Mouse (Mus musculus): ENCODE data around the gene Tex33. TPM values are rescaled to one million over a fixed set of nuclear protein-coding genes. Genes with fewer than 3 reads are reported as not detected.

Tex33 gene
- not detected in 2 replicates for polyA plus RNA-seq (2015; fragmentation: Nextera tagmentation; extraction: Ambion mirVana)

DNA sequence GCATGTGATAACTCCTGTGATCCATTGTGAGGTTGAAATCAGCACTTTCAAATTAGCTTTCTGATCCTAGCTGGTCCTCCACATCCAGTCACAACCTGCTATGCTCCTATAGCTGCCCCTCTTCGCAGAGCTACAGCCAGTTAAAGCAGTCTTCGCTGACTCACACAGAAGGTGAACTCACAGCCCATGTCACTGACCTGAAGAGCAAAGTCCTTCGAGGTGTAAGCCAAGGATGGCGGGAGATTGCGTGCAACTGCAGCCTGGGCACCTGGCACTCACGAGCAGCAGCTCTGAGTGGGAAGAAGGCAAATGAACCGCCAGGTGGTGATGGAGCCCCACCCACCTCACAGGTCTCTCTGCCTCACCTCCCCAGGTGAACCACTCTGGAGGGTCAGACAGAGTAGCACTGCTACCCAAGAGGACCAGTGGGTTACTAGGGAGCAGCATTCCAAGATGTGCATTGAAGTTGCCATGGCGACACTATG is at the start of gene Tex33:
TSS of gene Tex33 (minus strand) at position 435 of the 485 bp plus-strand sequence.
- no peaks in the 10 kb centered on the region for H3K27me3 ChIP-seq
- peaks cover 6% of the 10 kb centered on the region for H3K36me3 ChIP-seq
- H3K9me3 ChIP-seq (replicated peaks): no peaks in the 10 kb centered on the region
- H3K4me1 ChIP-seq (replicated peaks): 0 out of 2 replicates have a peak, but pooled peaks cover 7% of the 10 kb centered on the region
- no peak within 1 kb of the TSS for H3K9ac ChIP-seq
- H3K27ac ChIP-seq: no peak within 1 kb of the TSS
- no peak within 1 kb of the TSS for H3K4me2 ChIP-seq
- no peak within 1 kb of the TSS for H3K4me3 ChIP-seq (replicated peaks)
- DNase-seq (no peak), ATAC-seq (ENCODE audit: low read depth) (no peak)
- WGBS (ENCODE audit: insufficient replicate concordance): 61% methylated on average over 8 of the region's 8 CpGs

DNA sequence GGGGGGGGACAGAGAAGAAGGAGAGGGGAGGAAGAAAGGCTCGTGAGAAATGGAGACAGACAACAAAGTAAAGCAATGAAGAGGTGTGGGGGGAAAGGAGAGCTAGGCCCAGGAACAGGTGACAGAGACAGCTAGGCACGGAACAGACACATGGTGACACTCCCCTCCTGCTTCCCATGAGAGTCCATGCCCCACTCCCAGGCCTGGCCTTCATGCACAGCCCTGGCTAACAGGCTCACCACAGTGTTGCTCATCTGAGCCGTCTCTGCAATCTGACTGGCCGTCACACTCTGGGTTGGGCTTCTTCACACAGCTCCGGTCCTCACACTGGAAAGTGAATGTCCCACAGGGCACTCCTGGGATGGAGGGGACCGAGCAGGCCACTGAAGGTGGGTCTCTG is 48.1 kb upstream of the Tex33 start:
- H3K4me2 ChIP-seq: no peak overlapping the region
- peaks cover 3% of the 10 kb centered on the region; the same call in 1 of the 2 replicates for H3K27me3 ChIP-seq
- no peak overlapping the region for H3K9ac ChIP-seq
- peaks cover 6% of the 10 kb centered on the region; the same call in 1 of the 2 replicates for H3K36me3 ChIP-seq
- no peak overlapping the region for H3K4me3 ChIP-seq (replicated peaks)
- H3K4me1 ChIP-seq (replicated peaks): peaks cover 13% of the 10 kb centered on the region
- no peak for DNase-seq
- no peaks in the 10 kb centered on the region for H3K9me3 ChIP-seq (replicated peaks)
- WGBS (ENCODE audit: insufficient replicate concordance): 46% methylated on average over 6 of the region's 6 CpGs
- ATAC-seq (ENCODE audit: low read depth): no peak
- H3K27ac ChIP-seq: no peak overlapping the region

- Histone ChIP-seq H3K27me3 (peaks cover 18% of the 10 kb centered on the region), H3K4me1 (replicated peaks) (peaks cover 14% of the 10 kb centered on the region), H3K27ac (no peak overlapping the region), H3K9me3 (replicated peaks) (no peaks in the 10 kb centered on the region), H3K4me3 (replicated peaks) (no peak overlapping the region), H3K4me2 (no peak overlapping the region), H3K36me3 (peaks cover 6% of the 10 kb centered on the region; the same call in 1 of the 2 replicates), H3K9ac (no peak overlapping the region)
- 76% methylated on average over 19 of the region's 19 CpGs for WGBS (ENCODE audit: insufficient replicate concordance)
- ATAC-seq (ENCODE audit: low read depth) (no peak), DNase-seq (no peak)
These were observed 46.5 kb upstream of the Tex33 start for GRCm38 (mm10) chr15:78442231-78442630.

DNA sequence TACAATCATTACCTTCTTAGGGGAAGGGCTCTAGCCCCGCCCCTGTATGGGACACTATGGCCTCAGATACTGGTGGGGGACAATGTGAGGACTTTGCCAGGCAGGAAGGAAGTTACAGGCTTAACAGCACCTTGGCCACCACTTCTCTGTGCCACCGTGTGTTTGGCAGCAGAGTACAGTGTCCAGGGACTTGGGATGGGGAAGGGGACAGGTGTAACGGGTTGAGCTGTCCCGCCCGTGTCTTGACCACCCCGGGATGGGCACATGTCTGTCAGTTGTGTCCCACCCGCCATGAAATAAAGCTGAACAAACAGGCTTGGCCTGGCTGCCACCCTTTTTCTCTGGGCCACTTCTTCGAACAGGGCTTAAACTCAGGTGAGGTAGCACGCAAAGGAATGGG is 43.3 kb upstream of the Tex33 start:
- peaks cover 44% of the 10 kb centered on the region for H3K27me3 ChIP-seq
- H3K36me3 ChIP-seq: peaks cover 6% of the 10 kb centered on the region; the same call in 1 of the 2 replicates
- H3K4me3 ChIP-seq (replicated peaks): no peak overlapping the region
- DNase-seq: no peak
- no peak overlapping the region for H3K9ac ChIP-seq
- peaks cover 26% of the 10 kb centered on the region for H3K4me1 ChIP-seq (replicated peaks)
- H3K27ac ChIP-seq: no peak overlapping the region
- H3K4me2 ChIP-seq: no peak overlapping the region
- WGBS (ENCODE audit: insufficient replicate concordance): 56% methylated on average over 9 of the region's 9 CpGs
- no peaks in the 10 kb centered on the region for H3K9me3 ChIP-seq (replicated peaks)
- ATAC-seq (ENCODE audit: low read depth): no peak

DNA sequence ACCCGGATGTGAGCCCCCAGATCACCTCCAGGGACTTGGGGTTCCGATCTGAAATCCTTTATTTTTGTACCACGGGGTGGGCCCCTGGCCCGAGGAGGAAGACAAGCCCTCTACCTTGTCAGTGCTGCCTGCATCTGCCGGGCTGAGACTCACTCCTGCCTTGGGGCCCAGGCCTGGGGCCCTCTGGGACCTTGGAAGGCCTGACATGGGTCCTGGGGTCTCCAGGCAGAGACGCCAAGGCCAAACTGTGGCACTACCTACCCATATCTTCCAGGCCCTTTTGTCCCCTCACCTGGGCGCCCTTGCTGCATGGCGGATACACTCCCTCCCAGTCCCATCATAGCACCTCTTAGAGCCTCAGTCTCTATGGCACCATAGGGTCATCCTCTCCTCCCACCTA is 42.8 kb upstream of the Tex33 start:
- H3K4me2 ChIP-seq: no peak overlapping the region
- H3K36me3 ChIP-seq: peaks cover 6% of the 10 kb centered on the region; the same call in 1 of the 2 replicates
- H3K4me3 ChIP-seq (replicated peaks): no peak overlapping the region
- no peaks in the 10 kb centered on the region for H3K9me3 ChIP-seq (replicated peaks)
- no peak overlapping the region for H3K9ac ChIP-seq
- WGBS (ENCODE audit: insufficient replicate concordance): 55% methylated on average over 8 of the region's 8 CpGs
- ATAC-seq (ENCODE audit: low read depth) (no peak), DNase-seq (no peak)
- no peak overlapping the region for H3K27ac ChIP-seq
- H3K27me3 ChIP-seq: peaks cover 45% of the 10 kb centered on the region
- H3K4me1 ChIP-seq (replicated peaks): peaks cover 26% of the 10 kb centered on the region

- peaks cover 6% of the 10 kb centered on the region; the same call in 1 of the 2 replicates for H3K36me3 ChIP-seq
- H3K4me1 ChIP-seq (replicated peaks): peaks cover 26% of the 10 kb centered on the region
- no peaks in the 10 kb centered on the region for H3K9me3 ChIP-seq (replicated peaks)
- peaks cover 42% of the 10 kb centered on the region for H3K27me3 ChIP-seq
- no peak for ATAC-seq (ENCODE audit: low read depth)
- WGBS (ENCODE audit: insufficient replicate concordance): 50% methylated on average over 4 of the region's 4 CpGs
- H3K4me3 ChIP-seq (replicated peaks): no peak overlapping the region
- H3K4me2 ChIP-seq: no peak overlapping the region
- H3K27ac ChIP-seq: no peak overlapping the region; the same call in 1 of the 2 replicates
- H3K9ac ChIP-seq: no peak overlapping the region
- DNase-seq: no peak
These were observed 42.3 kb upstream of the Tex33 start for GRCm38 (mm10) chr15:78438018-78438394.

DNA sequence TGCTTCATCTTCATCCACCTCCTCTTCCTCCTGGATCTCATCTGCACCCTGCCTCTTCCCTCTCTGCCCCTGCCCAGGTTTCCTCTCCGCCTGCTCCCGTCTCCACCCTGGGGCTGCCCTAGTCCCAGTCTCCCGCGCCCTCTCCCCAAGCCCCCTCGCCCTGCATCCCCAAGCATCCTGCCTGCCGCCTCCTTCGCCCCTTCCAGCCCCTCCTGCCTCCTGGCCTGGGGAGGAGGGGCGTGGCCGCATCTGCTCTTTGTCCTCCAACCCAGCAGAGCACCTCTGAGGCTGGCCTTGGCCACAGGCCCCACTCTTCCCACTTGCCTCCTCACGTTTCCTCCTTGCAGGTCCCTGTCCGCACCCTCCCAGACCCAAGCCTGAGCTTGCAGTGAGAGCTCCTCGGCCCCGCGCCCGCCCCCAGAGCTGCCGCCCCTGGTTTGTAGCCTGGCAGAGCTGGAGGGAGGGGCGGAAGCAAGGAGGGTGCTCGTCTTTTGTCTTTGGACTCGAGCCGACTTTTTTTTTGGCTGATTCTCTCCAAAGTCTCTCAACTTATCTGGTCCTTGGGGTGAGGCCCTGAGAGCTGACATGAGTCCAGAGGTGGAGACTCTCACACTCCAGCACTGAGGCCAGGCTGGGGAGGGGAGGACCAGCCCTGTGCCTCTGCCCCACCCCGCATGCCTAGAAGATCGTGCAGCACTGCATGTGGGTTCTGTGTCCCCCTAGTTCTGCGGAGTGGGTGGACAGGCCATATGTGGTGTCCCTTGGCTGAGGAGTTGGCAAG is 41.7 kb upstream of the Tex33 start:
- H3K4me1 ChIP-seq (replicated peaks): peaks cover 26% of the 10 kb centered on the region
- H3K4me3 ChIP-seq (replicated peaks): no peak overlapping the region
- H3K27me3 ChIP-seq: peaks cover 42% of the 10 kb centered on the region
- peaks cover 6% of the 10 kb centered on the region; the same call in 1 of the 2 replicates for H3K36me3 ChIP-seq
- DNase-seq: no peak
- H3K4me2 ChIP-seq: peak overlapping the region; percentile 54
- WGBS (ENCODE audit: insufficient replicate concordance): 43% methylated on average over 23 of the region's 23 CpGs
- no peaks in the 10 kb centered on the region for H3K9me3 ChIP-seq (replicated peaks)
- H3K9ac ChIP-seq: no peak overlapping the region
- ATAC-seq (ENCODE audit: low read depth): no peak; the same call in 1 of the 2 replicates
- H3K27ac ChIP-seq: peak overlapping the region; percentile 59

- Histone ChIP-seq H3K36me3 (no peaks in the 10 kb centered on the region), H3K9me3 (replicated peaks) (no peaks in the 10 kb centered on the region), H3K4me3 (replicated peaks) (no peak overlapping the region; the same call in 1 of the 2 replicates), H3K27me3 (peaks cover 42% of the 10 kb centered on the region), H3K9ac (no peak overlapping the region), H3K27ac (no peak overlapping the region), H3K4me1 (replicated peaks) (peaks cover 31% of the 10 kb centered on the region), H3K4me2 (peak overlapping the region; percentile 54)
- DNase-seq (no peak), ATAC-seq (ENCODE audit: low read depth) (peak; percentile 32)
- 23% methylated on average over 32 of the region's 32 CpGs for WGBS (ENCODE audit: insufficient replicate concordance)
These were observed 40.9 kb upstream of the Tex33 start for GRCm38 (mm10) chr15:78436380-78437192.

DNA sequence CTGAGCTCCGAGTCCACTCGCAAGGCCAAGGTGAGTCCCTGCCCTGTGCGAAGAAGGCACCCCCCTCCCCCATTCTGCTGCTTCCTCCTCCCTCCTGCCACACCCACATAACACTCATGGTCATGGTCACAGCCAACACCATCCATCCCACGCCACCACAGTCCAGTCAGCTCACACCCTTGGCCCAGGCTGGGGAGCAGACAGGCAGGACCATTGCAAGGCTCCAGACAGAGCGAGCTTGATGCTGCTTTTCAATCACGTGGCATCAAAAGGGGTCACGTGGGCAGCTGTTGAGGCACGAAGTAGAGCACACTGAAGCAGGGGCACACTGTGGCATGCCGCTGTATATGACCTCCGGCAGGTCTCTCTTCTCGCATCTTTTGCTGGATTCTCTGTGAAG is 40.0 kb upstream of the Tex33 start:
- ATAC-seq (ENCODE audit: low read depth): no peak
- Histone ChIP-seq H3K36me3 (no peaks in the 10 kb centered on the region), H3K27ac (no peak overlapping the region), H3K9me3 (replicated peaks) (no peaks in the 10 kb centered on the region), H3K9ac (no peak overlapping the region), H3K4me1 (replicated peaks) (peaks cover 38% of the 10 kb centered on the region), H3K4me3 (replicated peaks) (no peak overlapping the region), H3K4me2 (no peak overlapping the region), H3K27me3 (peaks cover 42% of the 10 kb centered on the region)
- DNase-seq: no peak
- WGBS (ENCODE audit: insufficient replicate concordance): 70% methylated on average over 11 of the region's 11 CpGs

DNA sequence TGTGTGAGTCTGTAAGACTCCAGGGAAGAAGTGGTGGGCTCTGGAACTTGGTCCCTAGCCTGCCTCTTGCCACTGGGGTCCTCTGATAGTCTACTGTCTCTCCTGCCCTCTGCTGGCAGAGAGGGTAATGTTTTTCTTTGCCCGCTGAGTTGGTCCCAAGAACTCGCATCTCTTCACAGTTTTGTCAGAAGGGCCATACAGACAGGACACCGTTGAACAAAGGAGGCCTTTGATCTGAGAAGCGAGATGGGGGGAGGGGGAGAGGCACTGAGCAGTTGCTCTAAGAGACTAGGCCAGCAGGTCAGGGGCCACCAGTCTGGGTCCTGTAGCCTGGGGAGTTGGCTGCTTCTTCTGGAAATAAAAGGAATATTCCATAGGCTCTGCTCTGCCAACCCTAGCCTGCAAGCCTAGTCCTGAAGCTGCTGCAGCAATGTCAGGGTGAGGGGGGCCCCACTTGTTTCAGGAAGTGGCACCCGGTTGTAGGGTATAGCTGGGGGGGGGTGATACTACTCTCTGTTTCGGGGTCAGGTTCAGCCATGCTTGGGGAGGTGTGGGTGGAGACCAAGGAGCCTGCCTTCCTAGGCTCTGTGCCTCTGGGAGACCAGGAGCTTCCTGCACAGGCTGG is 39.3 kb upstream of the Tex33 start:
- H3K4me1 ChIP-seq (replicated peaks): peaks cover 38% of the 10 kb centered on the region
- peaks cover 48% of the 10 kb centered on the region for H3K27me3 ChIP-seq
- no peak overlapping the region for H3K4me3 ChIP-seq (replicated peaks)
- no peak for ATAC-seq (ENCODE audit: low read depth)
- no peak for DNase-seq
- H3K36me3 ChIP-seq: no peaks in the 10 kb centered on the region
- H3K4me2 ChIP-seq: no peak overlapping the region
- no peaks in the 10 kb centered on the region for H3K9me3 ChIP-seq (replicated peaks)
- 38% methylated on average over 6 of the region's 6 CpGs for WGBS (ENCODE audit: insufficient replicate concordance)
- no peak overlapping the region for H3K27ac ChIP-seq
- H3K9ac ChIP-seq: no peak overlapping the region

Measured in liver, embryonic 13.5 days (tissue).